Mouse (Mus musculus): ENCODE results near the gene Prdm16. TPM values are rescaled to one million over a fixed set of nuclear protein-coding genes. Genes with fewer than 3 reads are reported as not detected.

The Prdm16 gene
- polyA plus RNA-seq, 1 experiment from 2014 or later = 41.5 TPM

DNA sequence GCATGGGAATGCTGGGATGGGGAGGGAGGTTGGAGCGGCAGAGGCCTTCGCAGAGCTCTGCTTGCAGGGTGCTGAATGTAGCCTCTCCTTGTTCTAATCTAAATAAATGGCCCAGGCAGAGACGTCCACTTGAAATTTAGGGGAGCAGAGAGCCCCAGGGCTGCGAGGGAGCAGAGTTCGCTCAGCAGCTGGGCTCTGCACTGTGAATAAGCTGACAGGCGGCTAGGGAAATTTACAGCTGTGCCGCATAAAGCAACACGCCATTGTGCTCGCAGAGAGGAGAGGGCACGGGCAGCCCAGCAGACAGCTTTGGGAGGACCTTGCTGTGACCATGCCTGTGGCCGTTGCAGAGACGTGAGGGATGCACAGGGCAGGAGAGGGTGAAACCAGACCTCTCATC is 305.4 kb downstream of the Prdm16 start:
- Histone ChIP-seq H3K9ac (peak overlapping the region; percentile 15; the same call in 1 of the 2 replicates), H3K27ac (peak overlapping the region; percentile 42), H3K9me3 (no peaks in the 10 kb centered on the region), H3K4me2 (replicated peaks) (no peak overlapping the region), H3K27me3 (no peaks in the 10 kb centered on the region), H3K4me1 (peaks cover 39% of the 10 kb centered on the region), H3K4me3 (no peak overlapping the region), H3K36me3 (peaks cover 8% of the 10 kb centered on the region)
- ATAC-seq (ENCODE audit: insufficient number of reproducible peaks, insufficient read depth, low FRiP score, low TSS enrichment) = no peak
- WGBS = 29% methylated on average over 12 of the region's 12 CpGs

DNA sequence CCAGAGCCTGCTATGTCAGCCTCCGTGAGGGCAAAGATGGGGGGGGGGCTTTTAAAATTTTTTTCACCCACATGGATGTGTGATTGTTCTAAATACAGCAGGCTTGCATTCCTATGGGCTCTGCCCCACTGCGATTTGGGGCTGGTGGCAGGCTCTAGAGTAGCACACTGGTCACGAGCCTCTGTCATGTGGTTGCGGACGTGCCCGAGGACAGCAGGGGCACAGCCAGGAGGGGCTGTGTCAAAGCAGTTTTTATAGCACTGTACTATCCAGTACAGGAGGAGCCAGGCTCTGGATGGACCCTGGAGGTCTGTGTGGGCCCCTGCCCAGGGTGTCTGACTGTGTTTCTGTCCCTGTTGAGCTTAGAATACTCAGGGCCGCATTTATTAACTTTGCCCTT is 306.7 kb downstream of the Prdm16 start:
- Histone ChIP-seq H3K4me2 (replicated peaks) (no peak overlapping the region), H3K4me1 (peaks cover 34% of the 10 kb centered on the region), H3K27me3 (no peaks in the 10 kb centered on the region), H3K9ac (no peak overlapping the region), H3K27ac (no peak overlapping the region; the same call in 1 of the 2 replicates), H3K4me3 (no peak overlapping the region), H3K36me3 (peaks cover 3% of the 10 kb centered on the region; the same call in 1 of the 2 replicates), H3K9me3 (no peaks in the 10 kb centered on the region)
- ATAC-seq (ENCODE audit: insufficient number of reproducible peaks, insufficient read depth, low FRiP score, low TSS enrichment) = no peak
- WGBS = 87% methylated on average over 7 of the region's 7 CpGs

DNA sequence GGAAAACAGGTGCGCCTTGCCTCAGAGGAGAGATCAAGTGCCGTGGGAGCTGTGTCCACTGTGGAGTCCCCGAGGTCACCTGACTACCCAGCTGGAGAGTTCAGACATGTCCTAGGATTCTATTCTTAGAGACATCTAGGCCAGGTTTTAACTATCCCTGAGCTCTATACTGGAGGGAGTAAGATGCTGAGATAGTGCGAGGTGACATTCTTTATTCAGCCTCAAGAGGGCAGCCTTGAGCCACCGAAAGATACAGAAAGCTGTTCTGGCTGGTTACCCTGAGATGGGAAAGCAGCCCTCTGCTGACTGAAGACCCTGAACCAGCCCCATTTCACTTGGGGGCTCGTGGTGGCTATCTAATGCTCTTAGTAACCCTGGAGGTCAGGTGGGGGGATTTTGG is 307.8 kb downstream of the Prdm16 start:
- H3K4me3 ChIP-seq = no peak overlapping the region
- peaks cover 30% of the 10 kb centered on the region for H3K4me1 ChIP-seq
- ATAC-seq (ENCODE audit: insufficient number of reproducible peaks, insufficient read depth, low FRiP score, low TSS enrichment) = peak; percentile 37; the same call in 1 of the 2 replicates
- no peaks in the 10 kb centered on the region for H3K9me3 ChIP-seq
- no peak overlapping the region for H3K27ac ChIP-seq
- peak overlapping the region; percentile 28 for H3K4me2 ChIP-seq (replicated peaks)
- no peaks in the 10 kb centered on the region for H3K27me3 ChIP-seq
- WGBS = 6% methylated on average over 6 of the region's 6 CpGs
- H3K9ac ChIP-seq = no peak overlapping the region
- H3K36me3 ChIP-seq = peaks cover 3% of the 10 kb centered on the region; the same call in 1 of the 2 replicates

DNA sequence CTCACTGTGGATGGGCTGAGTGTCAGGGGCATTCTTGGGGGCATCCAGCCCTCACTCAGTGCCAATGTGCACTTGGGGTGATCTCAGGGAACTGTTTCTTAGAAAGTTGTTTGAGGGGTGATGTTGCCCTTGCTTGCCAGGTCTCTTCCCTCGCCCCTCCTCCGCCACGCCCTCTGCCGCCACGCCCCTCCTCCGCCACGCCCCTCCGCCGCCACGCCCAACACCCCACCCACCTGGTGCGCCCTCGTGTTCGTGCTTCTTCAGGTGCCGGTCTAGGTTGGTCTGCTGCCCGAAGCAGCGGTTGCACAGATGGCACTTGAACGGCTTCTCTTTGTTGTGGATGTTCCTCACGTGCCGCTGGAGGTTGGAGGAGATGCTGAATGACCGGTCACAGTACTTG is 308.2 kb downstream of the Prdm16 start:
- no peak overlapping the region for H3K9ac ChIP-seq
- peak overlapping the region; percentile 28 for H3K4me2 ChIP-seq (replicated peaks)
- peaks cover 30% of the 10 kb centered on the region for H3K4me1 ChIP-seq
- no peaks in the 10 kb centered on the region for H3K27me3 ChIP-seq
- H3K4me3 ChIP-seq = no peak overlapping the region
- no peak for ATAC-seq (ENCODE audit: insufficient number of reproducible peaks, insufficient read depth, low FRiP score, low TSS enrichment)
- WGBS = 10% methylated on average over 18 of the region's 20 CpGs
- H3K27ac ChIP-seq = no peak overlapping the region
- no peaks in the 10 kb centered on the region for H3K9me3 ChIP-seq
- peaks cover 7% of the 10 kb centered on the region for H3K36me3 ChIP-seq

DNA sequence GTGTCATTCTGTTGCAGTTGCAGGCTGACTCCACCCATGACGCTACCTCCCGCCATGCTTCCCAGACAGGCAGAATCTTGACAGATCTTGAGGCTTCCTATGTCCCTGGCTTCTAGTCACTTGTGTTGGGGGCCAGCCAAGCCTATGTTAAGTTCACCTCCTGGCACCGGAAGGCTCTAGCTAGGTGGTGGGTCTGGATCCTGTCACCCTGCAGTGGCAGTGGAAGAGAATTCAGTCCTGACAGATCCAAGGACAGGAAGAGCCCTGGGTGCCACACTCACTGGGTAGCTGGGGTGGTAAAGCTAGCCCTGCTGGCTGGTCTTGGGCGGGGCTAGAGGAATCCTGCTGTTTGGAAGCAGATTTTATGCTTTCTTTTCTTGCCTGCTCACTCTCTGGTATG is 311.3 kb downstream of the Prdm16 start:
- Histone ChIP-seq H3K27me3 (no peaks in the 10 kb centered on the region), H3K9ac (no peak overlapping the region), H3K36me3 (peaks cover 19% of the 10 kb centered on the region), H3K27ac (no peak overlapping the region), H3K9me3 (no peaks in the 10 kb centered on the region), H3K4me1 (peaks cover 15% of the 10 kb centered on the region; the same call in 1 of the 2 replicates), H3K4me3 (no peak overlapping the region), H3K4me2 (replicated peaks) (no peak overlapping the region)
- ATAC-seq (ENCODE audit: insufficient number of reproducible peaks, insufficient read depth, low FRiP score, low TSS enrichment) = no peak
- 64% methylated on average over 4 of the region's 4 CpGs for whole genome bisulfite sequencing

DNA sequence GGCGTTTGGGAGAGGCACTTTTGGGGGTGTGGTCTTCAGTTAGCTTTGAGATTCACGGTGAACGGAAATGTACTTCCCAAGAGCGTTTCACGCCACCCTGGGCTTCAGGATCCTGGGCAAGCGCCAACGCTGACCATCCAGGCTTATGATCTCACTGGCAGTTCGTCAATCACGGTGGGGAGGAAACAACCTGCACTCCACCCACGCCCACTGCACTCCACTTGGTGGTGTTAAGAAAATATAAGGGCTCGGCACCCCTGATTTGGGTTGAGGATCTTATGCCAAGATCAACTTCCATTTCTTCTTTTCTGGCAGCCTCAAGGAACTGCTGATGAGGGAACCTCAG is 323.1 kb downstream of the Prdm16 start:
- H3K4me3 ChIP-seq = no peak overlapping the region
- peak overlapping the region; percentile 54 for H3K27ac ChIP-seq
- H3K4me1 ChIP-seq = no peaks in the 10 kb centered on the region
- H3K27me3 ChIP-seq = no peaks in the 10 kb centered on the region
- H3K4me2 ChIP-seq (replicated peaks) = no peak overlapping the region
- ATAC-seq (ENCODE audit: insufficient number of reproducible peaks, insufficient read depth, low FRiP score, low TSS enrichment) = no peak
- H3K9me3 ChIP-seq = no peaks in the 10 kb centered on the region
- H3K9ac ChIP-seq = no peak overlapping the region
- H3K36me3 ChIP-seq = no peaks in the 10 kb centered on the region
- WGBS = 53% methylated on average over 11 of the region's 11 CpGs

DNA sequence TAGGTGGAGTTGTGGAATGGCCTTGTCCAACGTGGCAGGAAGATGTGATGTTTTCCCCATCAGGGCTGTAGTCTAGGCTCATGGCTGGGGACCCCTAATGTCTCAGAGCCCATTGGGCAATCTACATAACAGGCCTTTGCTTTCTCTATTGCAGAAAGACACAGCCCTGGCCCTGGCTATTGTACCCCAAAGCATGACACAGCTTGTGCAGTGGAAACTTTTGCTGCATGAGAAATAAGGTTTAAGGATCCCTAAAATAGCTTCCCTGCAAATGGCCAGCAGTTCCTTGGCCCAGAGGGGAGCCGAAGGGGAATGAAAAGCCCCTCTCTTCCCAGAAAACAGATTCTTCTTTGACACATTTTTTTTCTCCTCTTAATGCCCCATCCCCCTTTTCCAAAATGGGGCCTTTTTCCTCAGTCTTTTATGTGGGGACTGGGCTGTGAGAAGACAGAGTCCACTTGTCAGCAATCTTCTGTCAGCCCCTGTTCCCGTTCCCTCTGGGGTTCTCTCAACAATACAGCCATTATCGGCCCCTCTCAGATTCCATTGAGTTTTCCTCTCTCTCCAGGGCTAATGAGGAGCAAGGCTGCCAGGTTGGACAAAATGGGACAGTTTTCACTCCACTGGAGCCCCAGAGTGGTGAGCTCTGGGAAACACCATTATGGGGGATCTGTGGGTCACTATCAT is 323.6 kb downstream of the Prdm16 start:
- peak overlapping the region; percentile 77 for H3K27ac ChIP-seq
- no peaks in the 10 kb centered on the region for H3K27me3 ChIP-seq
- H3K4me3 ChIP-seq = no peak overlapping the region
- H3K4me2 ChIP-seq (replicated peaks) = no peak overlapping the region
- no peaks in the 10 kb centered on the region for H3K36me3 ChIP-seq
- no peaks in the 10 kb centered on the region for H3K9me3 ChIP-seq
- no peaks in the 10 kb centered on the region for H3K4me1 ChIP-seq
- WGBS = 15% methylated on average over 4 of the region's 4 CpGs
- ATAC-seq (ENCODE audit: insufficient number of reproducible peaks, insufficient read depth, low FRiP score, low TSS enrichment) = peak; percentile 41; the same call in 1 of the 2 replicates
- no peak overlapping the region for H3K9ac ChIP-seq

DNA sequence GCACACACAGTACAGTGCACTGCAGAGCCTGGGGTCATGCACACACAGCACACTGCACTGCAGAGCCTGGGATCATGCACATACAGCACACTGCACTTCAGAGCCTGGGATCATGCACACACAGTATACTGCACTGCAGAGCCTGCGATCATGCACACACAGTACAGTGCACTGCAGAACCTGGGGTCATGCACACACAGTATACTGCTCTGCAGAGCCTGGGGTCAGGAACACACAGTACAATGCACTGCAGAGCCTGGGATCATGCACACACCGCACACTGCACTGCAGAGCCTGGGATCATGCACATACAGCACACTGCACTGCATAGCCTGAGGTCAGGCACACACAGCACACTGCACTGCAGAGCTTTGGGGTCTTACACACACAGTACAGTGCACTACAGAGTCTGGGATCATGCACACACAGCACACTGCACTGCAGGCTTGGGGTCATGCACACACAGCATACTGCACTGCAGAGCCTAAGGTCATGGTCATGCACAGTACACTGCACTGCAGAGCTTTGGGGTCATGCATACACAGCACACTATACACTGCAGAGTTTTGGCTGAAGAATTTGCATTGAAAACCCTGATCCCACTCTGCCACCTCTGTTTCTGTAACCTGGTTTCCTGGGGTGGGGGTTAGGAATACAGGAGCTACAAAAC is 324.4 kb downstream of the Prdm16 start:
- H3K4me2 ChIP-seq (replicated peaks) = no peak overlapping the region
- H3K9me3 ChIP-seq = no peaks in the 10 kb centered on the region
- 86% methylated on average over 2 of the region's 2 CpGs for WGBS
- peak overlapping the region; percentile 77 for H3K27ac ChIP-seq
- H3K36me3 ChIP-seq = no peaks in the 10 kb centered on the region
- H3K9ac ChIP-seq = no peak overlapping the region
- peak; percentile 64 for ATAC-seq (ENCODE audit: insufficient number of reproducible peaks, insufficient read depth, low FRiP score, low TSS enrichment)
- no peaks in the 10 kb centered on the region for H3K4me1 ChIP-seq
- H3K27me3 ChIP-seq = no peaks in the 10 kb centered on the region
- no peak overlapping the region for H3K4me3 ChIP-seq

DNA sequence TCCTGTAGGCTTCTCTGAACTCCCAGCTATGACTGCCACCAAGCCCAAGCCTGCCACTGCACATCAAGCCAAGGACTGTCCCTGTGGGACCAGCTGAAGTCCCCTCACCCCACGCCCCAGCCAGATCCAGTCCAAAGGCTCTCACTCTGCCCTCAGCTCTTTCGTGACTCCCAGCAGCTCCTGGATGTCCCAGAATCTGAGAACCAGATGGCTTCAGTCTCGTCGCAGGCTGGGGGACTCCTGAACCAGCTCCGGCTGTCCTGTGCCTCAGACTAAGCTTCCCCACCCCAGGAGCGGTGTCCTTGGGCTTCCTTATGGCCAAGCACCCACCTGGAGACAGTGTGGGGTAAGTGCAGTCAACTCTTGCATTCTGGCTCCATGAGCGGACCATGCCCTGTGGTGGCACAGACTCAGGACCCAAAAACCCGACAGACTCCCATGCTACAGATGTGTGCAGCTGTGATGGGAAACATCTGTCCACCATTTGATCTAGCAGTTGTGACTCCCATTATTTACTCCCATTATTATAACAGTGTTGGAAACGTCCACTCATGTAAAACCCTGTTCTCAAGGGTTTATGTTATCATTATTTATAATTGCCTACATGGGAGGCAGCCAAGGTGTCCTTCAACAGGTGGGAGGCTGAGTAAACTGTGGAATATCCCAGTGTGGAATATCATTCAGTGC is 326.0 kb downstream of the Prdm16 start:
- 68% methylated on average over 9 of the region's 9 CpGs for WGBS
- Histone ChIP-seq H3K9ac (no peak overlapping the region), H3K27ac (no peak overlapping the region), H3K27me3 (no peaks in the 10 kb centered on the region), H3K36me3 (no peaks in the 10 kb centered on the region), H3K4me3 (no peak overlapping the region), H3K4me1 (no peaks in the 10 kb centered on the region), H3K4me2 (replicated peaks) (no peak overlapping the region), H3K9me3 (no peaks in the 10 kb centered on the region)
- no peak for ATAC-seq (ENCODE audit: insufficient number of reproducible peaks, insufficient read depth, low FRiP score, low TSS enrichment)

DNA sequence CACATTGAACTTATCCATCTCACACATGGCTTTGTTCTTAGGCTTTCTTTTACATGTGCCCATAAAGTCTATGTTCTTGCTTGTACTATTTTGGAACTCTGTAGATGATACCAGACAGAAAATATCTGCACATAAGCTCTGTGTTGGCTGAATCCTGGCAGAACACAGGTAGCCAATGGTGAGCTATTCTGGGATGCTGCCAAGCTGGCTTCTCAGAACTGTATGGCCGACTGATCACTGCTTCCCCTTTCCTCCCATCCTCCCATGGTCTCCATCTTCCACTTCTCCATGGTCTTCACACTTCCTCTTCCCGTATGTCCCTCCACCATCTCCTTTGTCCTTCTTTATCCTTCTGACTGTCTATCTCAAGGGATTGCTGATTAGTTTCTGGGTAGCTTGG is 327.5 kb downstream of the Prdm16 start:
- H3K4me2 ChIP-seq (replicated peaks) = no peak overlapping the region
- H3K9me3 ChIP-seq = no peaks in the 10 kb centered on the region
- H3K4me3 ChIP-seq = no peak overlapping the region
- no peaks in the 10 kb centered on the region for H3K4me1 ChIP-seq
- no peak for ATAC-seq (ENCODE audit: insufficient number of reproducible peaks, insufficient read depth, low FRiP score, low TSS enrichment)
- H3K27me3 ChIP-seq = no peaks in the 10 kb centered on the region
- H3K9ac ChIP-seq = no peak overlapping the region
- WGBS = 76% methylated on average over 2 of the region's 2 CpGs
- H3K27ac ChIP-seq = no peak overlapping the region
- no peaks in the 10 kb centered on the region for H3K36me3 ChIP-seq

DNA sequence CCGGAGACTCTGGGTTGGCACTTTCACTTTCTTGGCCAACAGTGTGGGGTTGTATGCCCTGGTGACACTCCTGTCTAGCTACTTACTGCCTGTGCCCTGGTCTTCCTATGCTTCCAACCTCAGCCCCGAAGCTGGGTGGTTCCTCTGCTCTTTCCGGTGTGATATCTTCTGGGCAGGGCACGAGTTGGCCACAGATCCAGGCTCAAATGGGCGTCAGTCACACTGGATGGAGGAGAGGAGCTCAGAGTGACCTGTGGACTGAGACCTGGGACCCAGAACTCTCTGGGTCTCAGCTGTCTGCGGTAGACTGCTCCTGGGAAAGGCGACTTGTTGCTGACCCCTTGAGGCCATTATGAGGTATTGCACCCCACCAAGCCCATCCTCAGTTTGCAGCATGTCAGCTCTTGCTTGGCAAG is 335.2 kb downstream of the Prdm16 start, which contains the start of gene Arhgef16:
Gene Arhgef16, minus strand, starts transcription at position 211 of the 416 bp plus-strand sequence.
- H3K9ac ChIP-seq = no peak within 1 kb of the TSS
- no peaks in the 10 kb centered on the region for H3K9me3 ChIP-seq
- no peak within 1 kb of the TSS for H3K4me3 ChIP-seq
- no peak within 1 kb of the TSS for H3K4me2 ChIP-seq (replicated peaks)
- H3K27me3 ChIP-seq = peaks cover 33% of the 10 kb centered on the region
- peaks cover 15% of the 10 kb centered on the region; the same call in 1 of the 2 replicates for H3K4me1 ChIP-seq
- H3K36me3 ChIP-seq = no peaks in the 10 kb centered on the region
- 25% methylated on average over 7 of the region's 7 CpGs for WGBS
- ATAC-seq (ENCODE audit: insufficient number of reproducible peaks, insufficient read depth, low FRiP score, low TSS enrichment) = no peak
- no peak within 1 kb of the TSS for H3K27ac ChIP-seq
